8 mouse cellular contexts compared by ENCODE assay signal in genomic region chr15:99113396-99113975, GRCm38 (mm10). TPM values are rescaled to one million over a fixed set of nuclear protein-coding genes. Genes with fewer than 3 reads are reported as not detected.
A peak's percentile ranks its signal among the peaks of the same experiment; 100 is the strongest.
DNase-seq lines count a peak whose midpoint lies in the region; ATAC-seq and TF ChIP-seq lines count a peak whose summit lies in the region.

No protein-coding gene starts in this region.

- no peaks in the 10 kb centered on the region for H3K36me3 ChIP-seq in midbrain, embryonic 10.5 days
- no peaks in the 10 kb centered on the region for H3K36me3 ChIP-seq in midbrain, embryonic 13.5 days
- H3K36me3 ChIP-seq in hindbrain, embryonic 13.5 days, result no peaks in the 10 kb centered on the region
- H3K36me3 ChIP-seq in myocyte (ENCODE audit: control insufficient read depth, insufficient read depth), result no peaks in the 10 kb centered on the region

- TF ChIP-seq POLR2A in cerebellum, adult 2 months (IDR thresholded peaks at IDR 0.05; ENCODE audit: borderline replicate concordance, insufficient read depth, low read length), result no peak
- TF ChIP-seq POLR2A in myocyte (IDR thresholded peaks at IDR 0.05; ENCODE audit: insufficient read length, low read depth), result no peak

- H3K27ac ChIP-seq in cerebellum, adult 2 months (ENCODE audit: insufficient read depth, low read length), result no peak overlapping the region
- H3K27ac ChIP-seq in midbrain, embryonic 10.5 days (replicated peaks), result no peak overlapping the region
- no peak overlapping the region for H3K27ac ChIP-seq in midbrain, embryonic 13.5 days
- H3K27ac ChIP-seq in hindbrain, embryonic 13.5 days, result no peak overlapping the region

- no peaks in the 10 kb centered on the region for H3K27me3 ChIP-seq in cerebellum, adult 2 months (ENCODE audit: control insufficient read depth, insufficient read depth, low read length)
- no peaks in the 10 kb centered on the region for H3K27me3 ChIP-seq in midbrain, embryonic 10.5 days (ENCODE audit: low read depth, poor library complexity, severe bottlenecking)
- H3K27me3 ChIP-seq in midbrain, embryonic 13.5 days, result no peaks in the 10 kb centered on the region
- no peaks in the 10 kb centered on the region for H3K27me3 ChIP-seq in hindbrain, embryonic 13.5 days
- H3K27me3 ChIP-seq in myocyte (ENCODE audit: control insufficient read depth, insufficient read depth, insufficient read length), result no peaks in the 10 kb centered on the region

- H3K79me2 ChIP-seq in myocyte (ENCODE audit: control insufficient read depth, insufficient read depth), result no peaks in the 10 kb centered on the region

- H3ac ChIP-seq in myocyte (ENCODE audit: control insufficient read depth, insufficient read length), result no peak overlapping the region

- TF ChIP-seq CTCF in cerebellum, adult 2 months (IDR thresholded peaks at IDR 0.05; ENCODE audit: borderline replicate concordance, insufficient read depth, low read depth, low read length), result peak; percentile 25; the same call in 1 of the 2 replicates

- no peak overlapping the region for H3K4me2 ChIP-seq in midbrain, embryonic 13.5 days (replicated peaks)
- H3K4me2 ChIP-seq in hindbrain, embryonic 13.5 days, result 0 out of 2 replicates have a peak overlapping the region, but pooled peaks have one; percentile 6
- H3K4me2 ChIP-seq in myocyte (ENCODE audit: low read depth), result peak overlapping the region; percentile 60

- no peak for ATAC-seq in midbrain, embryonic 13.5 days
- no peak for ATAC-seq in hindbrain, embryonic 13.5 days (ENCODE audit: low FRiP score)

- 8% methylated on average over 9 of the region's 9 CpGs for WGBS in cerebellum, adult 2 months
- 8% methylated on average over 9 of the region's 9 CpGs for WGBS in midbrain, embryonic 10.5 days
- WGBS in midbrain, embryonic 13.5 days, result 13% methylated on average over 9 of the region's 9 CpGs
- WGBS in hindbrain, embryonic 13.5 days, result 10% methylated on average over 9 of the region's 9 CpGs

- no peak overlapping the region for H3K4me3 ChIP-seq in cerebellum, adult 2 months (replicated peaks; ENCODE audit: insufficient read depth, low read depth, low read length)
- H3K4me3 ChIP-seq in midbrain, embryonic 10.5 days, result 0 out of 2 replicates have a peak overlapping the region, but pooled peaks have one; percentile 0
- no peak overlapping the region for H3K4me3 ChIP-seq in midbrain, embryonic 13.5 days (replicated peaks)
- H3K4me3 ChIP-seq in hindbrain, embryonic 13.5 days, result no peak overlapping the region
- H3K4me3 ChIP-seq in myocyte, result no peak overlapping the region

- no peaks in the 10 kb centered on the region for H3K4me1 ChIP-seq in cerebellum, adult 2 months (ENCODE audit: control insufficient read depth, insufficient read depth, low read length)
- H3K4me1 ChIP-seq in midbrain, embryonic 10.5 days, result peaks cover 14% of the 10 kb centered on the region
- no peaks in the 10 kb centered on the region for H3K4me1 ChIP-seq in midbrain, embryonic 13.5 days (replicated peaks)
- H3K4me1 ChIP-seq in hindbrain, embryonic 13.5 days (replicated peaks), result no peaks in the 10 kb centered on the region

- no peaks in the 10 kb centered on the region for H3K9me3 ChIP-seq in midbrain, embryonic 10.5 days (replicated peaks)
- no peaks in the 10 kb centered on the region for H3K9me3 ChIP-seq in midbrain, embryonic 13.5 days
- no peaks in the 10 kb centered on the region for H3K9me3 ChIP-seq in hindbrain, embryonic 13.5 days

- no peak for DNase-seq in cerebellum, adult 2 months
- no peak for DNase-seq in cerebellum, postnatal 25 days
- DNase-seq in midbrain, embryonic 10.5 days (ENCODE audit: low spot score), result no peak
- DNase-seq in urinary bladder, postnatal 25 days (ENCODE audit: low spot score), result no peak
- DNase-seq in layer of hippocampus, postnatal 36 days, result no peak

- no peak overlapping the region for H3K9ac ChIP-seq in midbrain, embryonic 13.5 days (replicated peaks)
- no peak overlapping the region for H3K9ac ChIP-seq in hindbrain, embryonic 13.5 days

TF ChIP-seq in myocyte, 11 proteins besides CTCF, POLR2A, EP300 and RAD21:
- TF ChIP-seq TCF12 (IDR thresholded peaks at IDR 0.05; ENCODE audit: insufficient read depth, poor library complexity, severe bottlenecking) (no peak), E2F4 (IDR thresholded peaks at IDR 0.05; ENCODE audit: insufficient read depth) (no peak), MYOD1 (IDR thresholded peaks at IDR 0.05; ENCODE audit: control insufficient read depth in 1 of 3, insufficient read length in 2 of 3, low read depth in 2 of 3) (no peak), SRF (IDR thresholded peaks at IDR 0.05; ENCODE audit: control insufficient read depth, insufficient read length, low read depth) (no peak), USF1 (IDR thresholded peaks at IDR 0.05; ENCODE audit: low read depth) (peak; percentile 65), POLR2AphosphoS2 (IDR thresholded peaks at IDR 0.05; ENCODE audit: insufficient read length, low read depth) (no peak)

RNA-seq across cellular contexts. Expression of gene Spats2, which starts 12.2 kb away (rescaled TPM):
- polyA plus RNA-seq in cerebellum, adult 2 months (2012; rRNA removed), result 26.7 and 26.9 TPM in 2 replicates
- 55.3 and 57.1 TPM in 2 replicates for polyA plus RNA-seq in midbrain, embryonic 10.5 days (2016; fragmentation: Nextera tagmentation; extraction: Ambion mirVana)
- 40.6 and 45.7 TPM in 2 replicates for polyA plus RNA-seq in midbrain, embryonic 13.5 days (2015; fragmentation: Nextera tagmentation; extraction: Ambion mirVana)
- polyA plus RNA-seq in hindbrain, embryonic 13.5 days (2015; fragmentation: Nextera tagmentation; extraction: Ambion mirVana), result 42.1 and 45.0 TPM in 2 replicates
- 39.1 TPM for polyA plus RNA-seq in myocyte (2012; fragmentation: generic; extraction: Trizol)
- total RNA-seq in layer of hippocampus, postnatal 36 days (2021), result 10 to 100 TPM; 32.0 to 32.8 TPM

RNA-seq across cellular contexts. Expression of gene Dnajc22, which starts 20.5 kb away (rescaled TPM):
- 0.13 TPM in 1 of 2 replicates, not detected in the other for polyA plus RNA-seq in cerebellum, adult 2 months (2012; rRNA removed)
- polyA plus RNA-seq in midbrain, embryonic 10.5 days (2016; fragmentation: Nextera tagmentation; extraction: Ambion mirVana), result 0.99 and 1.3 TPM in 2 replicates
- polyA plus RNA-seq in midbrain, embryonic 13.5 days (2015; fragmentation: Nextera tagmentation; extraction: Ambion mirVana), result 1.7 and 1.8 TPM in 2 replicates
- polyA plus RNA-seq in hindbrain, embryonic 13.5 days (2015; fragmentation: Nextera tagmentation; extraction: Ambion mirVana), result 1.3 and 1.6 TPM in 2 replicates
- 0.78 TPM for polyA plus RNA-seq in myocyte (2012; fragmentation: generic; extraction: Trizol)
- total RNA-seq in layer of hippocampus, postnatal 36 days (2021), result under 1 TPM in 1 of 2 experiments, not detected in 1; 0.30 TPM

RNA-seq across cellular contexts. Expression of gene C1ql4, which starts 25.9 kb away (rescaled TPM):
- 1.3 and 1.6 TPM in 2 replicates for polyA plus RNA-seq in cerebellum, adult 2 months (2012; rRNA removed)
- polyA plus RNA-seq in midbrain, embryonic 10.5 days (2016; fragmentation: Nextera tagmentation; extraction: Ambion mirVana), result 0.21 and 2.3 TPM in 2 replicates
- 10.1 and 13.7 TPM in 2 replicates for polyA plus RNA-seq in midbrain, embryonic 13.5 days (2015; fragmentation: Nextera tagmentation; extraction: Ambion mirVana)
- polyA plus RNA-seq in hindbrain, embryonic 13.5 days (2015; fragmentation: Nextera tagmentation; extraction: Ambion mirVana), result 5.6 and 11.8 TPM in 2 replicates
- polyA plus RNA-seq in myocyte (2012; fragmentation: generic; extraction: Trizol), result 0.10 TPM
- total RNA-seq in layer of hippocampus, postnatal 36 days (2021), result under 1 TPM in 1 of 2 experiments, not detected in 1; 0.30 TPM

RNA-seq across cellular contexts. Expression of gene Troap, which starts 39.1 kb away (rescaled TPM):
- polyA plus RNA-seq in cerebellum, adult 2 months (2012; rRNA removed), result 0.07 and 0.22 TPM in 2 replicates
- 47.5 and 50.2 TPM in 2 replicates for polyA plus RNA-seq in midbrain, embryonic 10.5 days (2016; fragmentation: Nextera tagmentation; extraction: Ambion mirVana)
- polyA plus RNA-seq in midbrain, embryonic 13.5 days (2015; fragmentation: Nextera tagmentation; extraction: Ambion mirVana), result 13.3 and 14.6 TPM in 2 replicates
- 8.4 and 10.0 TPM in 2 replicates for polyA plus RNA-seq in hindbrain, embryonic 13.5 days (2015; fragmentation: Nextera tagmentation; extraction: Ambion mirVana)
- polyA plus RNA-seq in myocyte (2012; fragmentation: generic; extraction: Trizol), result 18.6 TPM
- total RNA-seq in layer of hippocampus, postnatal 36 days (2021), result under 1 TPM; 0.38 to 0.40 TPM

RNA-seq across cellular contexts. Expression of gene Prph, which starts 58.5 kb away (rescaled TPM):
- 25.7 and 37.7 TPM in 2 replicates for polyA plus RNA-seq in cerebellum, adult 2 months (2012; rRNA removed)
- 3.3 and 4.2 TPM in 2 replicates for polyA plus RNA-seq in midbrain, embryonic 10.5 days (2016; fragmentation: Nextera tagmentation; extraction: Ambion mirVana)
- 7.5 and 8.2 TPM in 2 replicates for polyA plus RNA-seq in midbrain, embryonic 13.5 days (2015; fragmentation: Nextera tagmentation; extraction: Ambion mirVana)
- polyA plus RNA-seq in hindbrain, embryonic 13.5 days (2015; fragmentation: Nextera tagmentation; extraction: Ambion mirVana), result 62.4 and 78.7 TPM in 2 replicates
- 0.98 TPM for polyA plus RNA-seq in myocyte (2012; fragmentation: generic; extraction: Trizol)
- total RNA-seq in layer of hippocampus, postnatal 36 days (2021), result 1 to 10 TPM in 1 of 2 experiments, under 1 TPM in 1; 0.82 to 2.2 TPM
